Mouse (Mus musculus): ENCODE data around the gene Ipp. TPM values are rescaled to one million over a fixed set of nuclear protein-coding genes. Genes with fewer than 3 reads are reported as not detected.
A peak's percentile ranks its signal among the peaks of the same experiment; 100 is the strongest.

Gene Ipp
- total RNA-seq, 2 experiments from 2014 or later = 15.1 to 16.6 TPM

DNA sequence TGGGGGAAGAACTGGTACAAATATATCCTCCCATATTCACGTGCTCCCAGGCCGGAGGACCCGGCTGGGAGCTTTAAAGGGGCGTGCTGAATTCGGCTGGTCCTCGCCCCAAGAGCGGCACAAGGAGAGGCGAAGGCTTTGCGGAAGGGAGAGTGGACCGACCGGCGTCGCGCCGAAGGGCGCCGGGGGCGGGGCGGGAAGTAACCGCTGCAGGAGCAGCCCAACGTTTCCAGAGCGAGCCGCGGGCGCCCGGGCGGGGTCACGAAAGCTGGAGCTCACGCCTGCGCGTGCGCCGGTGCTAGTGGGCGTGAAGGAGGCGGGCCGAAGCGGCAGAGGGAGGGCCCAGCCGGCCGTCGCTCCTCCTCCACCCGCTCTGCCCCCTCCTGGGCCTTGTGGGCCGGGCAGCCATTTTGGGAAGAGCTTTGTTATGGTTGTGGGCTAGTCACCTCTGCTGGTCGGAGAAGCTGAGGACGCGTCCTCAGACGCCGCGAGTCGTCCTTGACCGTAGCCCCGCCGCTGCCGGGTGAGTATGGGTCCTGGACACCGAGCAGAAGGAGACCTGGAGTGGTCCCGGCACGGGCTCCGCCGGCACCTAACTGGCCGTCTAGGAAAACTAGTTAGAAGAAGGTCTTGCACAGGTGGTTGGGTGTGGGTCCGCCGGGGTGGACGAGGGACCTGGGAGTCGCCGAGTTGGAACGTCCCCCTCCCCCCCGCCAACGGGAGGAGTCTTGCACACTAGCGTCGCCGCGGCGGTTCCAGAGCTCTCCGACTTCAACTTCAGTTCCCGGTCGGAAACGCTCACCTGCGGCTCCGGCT is 50.2 kb downstream of the Ipp start, which contains the start of gene Gpbp1l1:
TSS of gene Gpbp1l1 (plus strand) at position 353 of the 816 bp plus-strand sequence.
- peak; percentile 97 to 98 for DNase-seq

DNA sequence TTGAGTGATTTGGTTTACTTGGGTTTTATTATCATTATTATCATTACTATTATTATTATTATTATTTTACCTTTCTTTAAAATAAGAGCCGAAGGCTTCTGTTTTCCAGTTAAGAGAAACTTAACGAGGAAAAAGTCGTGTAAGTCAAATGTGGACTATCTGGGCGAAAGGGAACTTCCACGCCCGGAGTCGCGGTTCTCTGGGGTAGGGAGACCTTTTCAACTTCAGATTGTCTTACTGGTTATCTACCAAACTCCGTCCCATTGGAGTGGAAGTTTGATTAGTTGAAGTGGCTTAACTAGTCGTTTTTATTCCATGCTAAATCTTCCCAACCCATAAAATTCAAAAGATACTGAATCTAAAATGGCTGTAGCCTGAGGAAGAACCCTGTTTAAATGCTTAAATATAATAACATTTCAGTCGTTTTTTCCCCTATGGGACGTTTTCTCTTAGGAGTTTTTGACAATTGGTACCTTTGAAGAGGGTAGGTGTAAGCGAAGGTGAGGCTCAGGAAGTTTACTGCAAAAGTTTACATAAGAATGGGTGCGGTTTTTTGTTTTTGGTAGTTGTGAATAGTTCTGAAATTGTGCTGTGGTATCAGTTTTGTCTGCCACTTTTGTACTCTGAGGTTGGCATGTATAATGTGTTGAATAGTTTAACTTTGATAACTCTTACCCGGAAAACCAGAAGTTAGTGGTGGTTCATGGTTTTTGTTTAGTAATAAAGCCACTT is 51.0 kb downstream of the Ipp start:
- DNase-seq = no peak

Other genes starting within 250 kb of the Ipp start
- gene Mast2, start 43.4 kb upstream of the Ipp start, total RNA-seq (2021) = 100 to 1,000 TPM; 105 to 111 TPM
- gene Tmem69, start 48.4 kb downstream of the Ipp start, total RNA-seq (2021) = 10 to 100 TPM; 27.6 to 31.8 TPM
- gene Gpbp1l1, start 50.1 kb downstream of the Ipp start, total RNA-seq (2021) = 10 to 100 TPM; 64.1 to 70.0 TPM
- gene Ccdc17, start 89.1 kb downstream of the Ipp start, total RNA-seq (2021) = 1 to 10 TPM; 3.7 to 4.1 TPM
- gene Nasp, start 120.4 kb downstream of the Ipp start, total RNA-seq (2021) = 10 to 100 TPM; 14.5 to 16.2 TPM
- 100 to 1,000 TPM; 310 to 328 TPM for gene Akr1a1, start 144.1 kb downstream of the Ipp start, total RNA-seq (2021)
- gene Prdx1, start 178.0 kb downstream of the Ipp start, total RNA-seq (2021) = 100 to 1,000 TPM; 463 to 542 TPM
- 10 to 100 TPM; 55.3 to 55.9 TPM for gene Mmachc, start 200.9 kb downstream of the Ipp start, total RNA-seq (2021)
- gene Ccdc163, start 201.0 kb downstream of the Ipp start, total RNA-seq (2021) = 1 to 10 TPM; 4.3 to 5.4 TPM
- gene Tesk2, start 213.4 kb downstream of the Ipp start, total RNA-seq (2021) = 1 to 10 TPM; 1.9 to 2.0 TPM